Mouse (Mus musculus) testis, adult 2 months (tissue): ENCODE data around the gene Nckap5. TPM values are rescaled to one million over a fixed set of nuclear protein-coding genes. Genes with fewer than 3 reads are reported as not detected.

Source experiments
- H3K27ac ChIP-seq: fragments of 200-500 bp; 2 replicates; pipeline ENCODE4 v1.5.1; 2012; ENCODE audit warnings: low read depth, low read length; ENCODE audit not compliant: control insufficient read depth, insufficient read depth
- H3K27me3 ChIP-seq: fragments of 200-500 bp; 2 replicates; pipeline ENCODE4 v1.6.1; 2012; ENCODE audit warnings: mild to moderate bottlenecking, low read length, moderate library complexity; ENCODE audit not compliant: control insufficient read depth, insufficient read depth
- H3K36me3 ChIP-seq: fragments of 200-500 bp; 2 replicates; pipeline ENCODE4 v1.6.1; 2012; ENCODE audit warnings: mild to moderate bottlenecking, low read length; ENCODE audit not compliant: control insufficient read depth, insufficient read depth
- H3K4me1 ChIP-seq: fragments of 200-500 bp; 2 replicates; pipeline ENCODE4 v1.6.1; 2012; ENCODE audit warnings: low read length; ENCODE audit not compliant: control insufficient read depth, insufficient read depth
- H3K4me3 ChIP-seq: fragments of 200-500 bp; 2 replicates; pipeline ENCODE4 v1.5.1; 2012; ENCODE audit warnings: low read depth, mild to moderate bottlenecking, low read length, moderate library complexity, mixed read lengths; ENCODE audit not compliant: control insufficient read depth
- CTCF ChIP-seq: fragments of 200-500 bp; IDR thresholded peaks from 2 replicates; pipeline ENCODE4 v1.5.1; 2012; ENCODE audit warnings: low read depth, mild to moderate bottlenecking, inconsistent platforms, low read length, moderate library complexity; ENCODE audit not compliant: control insufficient read depth, insufficient read depth, insufficient replicate concordance
- POLR2A ChIP-seq: fragments of 200-500 bp; IDR thresholded peaks from 2 replicates; pipeline ENCODE4 v1.6.1; 2012; ENCODE audit warnings: low read depth, mild to moderate bottlenecking, inconsistent platforms, low read length, moderate library complexity; ENCODE audit not compliant: control insufficient read depth
- polyA plus RNA-seq: library from polyadenylated mRNA; depleted of rRNA; stranded (reverse); fragments of >200 nt; gene quantifications from 2 replicates; pipeline ENCODE4 v1.2.3, GENCODE M21; 2012

Gene Nckap5
- polyA plus RNA-seq, 1 experiment, result 1.0 TPM

- Histone ChIP-seq H3K4me1 (no peaks in the 10 kb centered on the region), H3K4me3 (no peak overlapping the region), H3K27ac (no peak overlapping the region), H3K36me3 (no peaks in the 10 kb centered on the region), H3K27me3 (no peaks in the 10 kb centered on the region)
- no peak for TF ChIP-seq CTCF
- no peak for TF ChIP-seq POLR2A
These were observed 676.9 kb downstream of the Nckap5 start for GRCm38 (mm10) chr1:126153516-126154234.

- H3K36me3 ChIP-seq, result no peaks in the 10 kb centered on the region
- TF ChIP-seq CTCF (no peak), POLR2A (no peak)
- no peak overlapping the region for H3K27ac ChIP-seq
- no peaks in the 10 kb centered on the region for H3K27me3 ChIP-seq
- no peak overlapping the region for H3K4me3 ChIP-seq
- H3K4me1 ChIP-seq, result no peaks in the 10 kb centered on the region
These were observed 678.4 kb downstream of the Nckap5 start for GRCm38 (mm10) chr1:126152217-126152616.

GRCm38 (mm10) chr1:126149966-126150365 lies 680.6 kb downstream of the Nckap5 start:
- no peaks in the 10 kb centered on the region for H3K27me3 ChIP-seq
- H3K4me1 ChIP-seq, result no peaks in the 10 kb centered on the region
- TF ChIP-seq POLR2A (no peak), CTCF (no peak)
- H3K4me3 ChIP-seq, result no peak overlapping the region
- H3K36me3 ChIP-seq, result no peaks in the 10 kb centered on the region
- no peak overlapping the region for H3K27ac ChIP-seq

- no peak for TF ChIP-seq POLR2A
- TF ChIP-seq CTCF, result no peak
- Histone ChIP-seq H3K4me1 (no peaks in the 10 kb centered on the region), H3K36me3 (no peaks in the 10 kb centered on the region), H3K27ac (no peak overlapping the region), H3K4me3 (no peak overlapping the region), H3K27me3 (no peaks in the 10 kb centered on the region)
These were observed 694.9 kb downstream of the Nckap5 start for GRCm38 (mm10) chr1:126135717-126136116.

- Histone ChIP-seq H3K4me3 (no peak overlapping the region), H3K27me3 (no peaks in the 10 kb centered on the region), H3K27ac (no peak overlapping the region), H3K4me1 (no peaks in the 10 kb centered on the region), H3K36me3 (no peaks in the 10 kb centered on the region)
- TF ChIP-seq POLR2A (no peak), CTCF (no peak)
These were observed 698.3 kb downstream of the Nckap5 start for GRCm38 (mm10) chr1:126132316-126132715.

GRCm38 (mm10) chr1:126129129-126129528 lies 701.5 kb downstream of the Nckap5 start:
- no peak overlapping the region for H3K27ac ChIP-seq
- H3K27me3 ChIP-seq, result no peaks in the 10 kb centered on the region
- no peak overlapping the region for H3K4me3 ChIP-seq
- TF ChIP-seq POLR2A, result no peak
- TF ChIP-seq CTCF, result no peak
- no peaks in the 10 kb centered on the region for H3K4me1 ChIP-seq
- no peaks in the 10 kb centered on the region for H3K36me3 ChIP-seq

- no peak for TF ChIP-seq POLR2A
- TF ChIP-seq CTCF, result no peak
- Histone ChIP-seq H3K4me3 (no peak overlapping the region), H3K36me3 (no peaks in the 10 kb centered on the region), H3K27ac (no peak overlapping the region), H3K27me3 (no peaks in the 10 kb centered on the region), H3K4me1 (no peaks in the 10 kb centered on the region)
These were observed 707.5 kb downstream of the Nckap5 start for GRCm38 (mm10) chr1:126123111-126123510.

GRCm38 (mm10) chr1:126120506-126120905 lies 710.1 kb downstream of the Nckap5 start:
- no peak overlapping the region for H3K27ac ChIP-seq
- H3K36me3 ChIP-seq, result no peaks in the 10 kb centered on the region
- no peak for TF ChIP-seq POLR2A
- no peak for TF ChIP-seq CTCF
- H3K27me3 ChIP-seq, result no peaks in the 10 kb centered on the region
- no peak overlapping the region for H3K4me3 ChIP-seq
- no peaks in the 10 kb centered on the region for H3K4me1 ChIP-seq
